Mouse (Mus musculus) kidney, adult 2 months (tissue): ENCODE results near the gene Ppp2r5d.

ENCODE experiments used
- CTCF ChIP-seq: fragments of 200-500 bp; conservative IDR thresholded peaks from 2 replicates; pipeline ENCODE4 v1.5.1; 2011; ENCODE audit warnings: low read depth, mild to moderate bottlenecking, control low read depth, low read length, moderate library complexity, mixed read lengths; ENCODE audit not compliant: insufficient read depth, insufficient read length
- POLR2A ChIP-seq: fragments of 200-500 bp; IDR thresholded peaks from one replicate; pipeline ENCODE4 v1.6.1; 2011; ENCODE audit warnings: low read depth, low read length, control low read depth

DNA sequence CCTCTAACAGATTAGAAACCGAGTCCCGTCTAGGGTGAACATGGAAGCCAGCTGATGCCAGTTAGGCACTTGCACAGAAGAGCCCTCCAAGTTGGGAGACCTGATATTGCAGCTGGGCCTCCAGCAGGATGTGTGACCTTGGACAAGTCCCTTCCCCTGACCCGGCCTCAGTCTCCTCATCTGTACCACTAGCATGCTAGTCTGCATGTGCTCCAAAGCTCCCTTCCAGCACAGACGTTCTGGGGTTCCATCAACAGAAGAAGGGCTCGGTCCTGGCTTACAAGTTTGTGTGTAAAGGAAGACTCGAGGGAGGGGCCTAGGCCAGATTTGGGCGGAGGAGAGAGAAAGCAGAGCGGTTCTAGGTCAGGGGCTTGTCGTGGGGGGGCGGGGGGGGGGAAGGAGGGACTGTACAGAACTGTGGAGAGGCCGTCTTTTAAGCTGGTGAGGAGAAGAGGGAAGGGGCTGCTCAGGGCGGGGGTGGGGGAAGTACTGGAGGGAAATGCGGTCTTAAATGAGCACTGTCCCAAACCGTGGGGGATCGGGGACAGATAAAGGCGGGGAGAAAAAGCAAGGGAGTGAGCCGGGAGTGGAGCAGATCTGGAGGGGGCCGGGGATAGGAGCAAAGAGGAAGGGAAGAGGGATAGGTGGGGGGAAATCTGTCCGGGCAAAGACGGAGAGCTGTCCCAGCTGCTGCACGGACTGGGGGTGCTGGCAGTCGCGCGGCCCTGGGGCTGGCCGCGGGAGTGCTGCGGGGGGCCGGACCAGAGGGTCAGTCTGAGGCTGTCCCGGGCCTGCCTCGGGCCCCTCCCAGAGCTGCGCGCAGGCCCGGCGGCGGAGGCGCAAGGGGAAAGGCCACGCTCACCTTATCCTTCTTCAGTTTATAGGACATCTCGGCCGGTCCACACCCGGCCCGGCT lies 682 bp downstream of the Ppp2r5d start:
- TF ChIP-seq POLR2A, result no peak
- TF ChIP-seq CTCF, result no peak
